Mouse (Mus musculus) cerebellum, adult 2 months (tissue): ENCODE measurements at regions not wholly inside any gene's neighbourhood (a gene's known extent, or its start where the extent isn't known, plus 50 kb on each side); places are given as distances from the start of the nearest gene placed in this dataset.

Experiments
- CTCF ChIP-seq: fragments of 200-500 bp; IDR thresholded peaks from 2 replicates; pipeline ENCODE4 v1.5.1; 2011; ENCODE audit warnings: low read depth, mild to moderate bottlenecking, control low read depth, low read length, moderate library complexity, borderline replicate concordance; ENCODE audit not compliant: insufficient read depth
- POLR2A ChIP-seq: fragments of 200-500 bp; IDR thresholded peaks from 2 replicates; pipeline ENCODE4 v1.6.1; 2011; ENCODE audit warnings: low read length, control low read depth, borderline replicate concordance; ENCODE audit not compliant: insufficient read depth

- no peak for TF ChIP-seq CTCF
- TF ChIP-seq POLR2A, result no peak
Measured at GRCm38 (mm10) chr3:18868758-18869157, 759.7 kb downstream of the 1700064H15Rik start.
